Mouse (Mus musculus) C3H10T1/2 (cell line): ENCODE data around the gene Ttll2. TPM values are rescaled to one million over a fixed set of nuclear protein-coding genes. Genes with fewer than 3 reads are reported as not detected.

Experiments
- polyA plus RNA-seq, 2 experiments: library from polyadenylated mRNA; unstranded; fragments of >200 nt; fragmentation: generic; extraction: Trizol; gene quantifications; one replicate each; pipeline ENCODE4 v1.2.1; 2012; ENCODE audit warnings: missing spikeins in 2 of 2

Gene Ttll2
- polyA plus RNA-seq: not detected

DNA sequence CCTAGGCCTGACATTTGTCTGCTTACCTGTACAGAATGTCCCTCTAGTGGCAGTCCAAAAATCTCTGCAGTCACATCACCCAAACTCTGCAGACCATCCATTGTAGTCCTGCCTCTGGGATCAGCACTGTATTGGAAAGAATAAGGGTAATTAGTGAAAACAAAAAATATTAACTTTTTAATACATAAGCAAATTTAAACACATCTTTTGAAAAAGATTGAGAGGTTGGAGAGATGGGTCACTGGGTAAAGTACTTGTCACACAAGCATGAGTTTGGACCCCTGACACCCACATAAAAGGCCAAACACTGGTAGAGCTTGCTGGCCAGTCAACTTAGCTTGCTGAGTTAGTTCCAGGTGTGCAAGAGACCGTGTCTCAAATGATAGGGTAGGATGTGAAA is at the start of gene Ttll2:
TSS of gene Ttll2 (minus strand) at position 101 of the 400 bp plus-strand sequence.

DNA sequence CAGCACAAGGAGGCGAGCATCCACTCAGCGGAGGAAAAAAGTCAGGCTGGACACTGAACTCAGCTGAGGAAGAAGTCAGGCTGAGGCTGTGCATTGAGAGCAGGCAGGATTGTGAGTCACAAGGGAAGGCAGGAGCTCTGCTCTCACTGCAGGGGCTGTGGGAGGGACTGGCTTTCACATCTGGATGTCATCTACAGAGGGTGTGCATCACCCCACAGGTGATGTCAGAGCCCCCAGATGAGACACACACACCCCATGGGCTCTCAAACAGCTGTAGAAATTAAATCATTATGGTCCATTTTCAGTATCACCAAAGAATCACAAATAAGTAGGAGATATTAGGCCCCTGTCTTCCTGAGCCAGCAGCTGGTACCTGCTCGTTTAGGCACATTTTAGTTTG is 32.9 kb upstream of the Ttll2 start, which contains the start of gene Unc93a2:
TSS of gene Unc93a2 (minus strand) at position 101 of the 400 bp plus-strand sequence.

DNA sequence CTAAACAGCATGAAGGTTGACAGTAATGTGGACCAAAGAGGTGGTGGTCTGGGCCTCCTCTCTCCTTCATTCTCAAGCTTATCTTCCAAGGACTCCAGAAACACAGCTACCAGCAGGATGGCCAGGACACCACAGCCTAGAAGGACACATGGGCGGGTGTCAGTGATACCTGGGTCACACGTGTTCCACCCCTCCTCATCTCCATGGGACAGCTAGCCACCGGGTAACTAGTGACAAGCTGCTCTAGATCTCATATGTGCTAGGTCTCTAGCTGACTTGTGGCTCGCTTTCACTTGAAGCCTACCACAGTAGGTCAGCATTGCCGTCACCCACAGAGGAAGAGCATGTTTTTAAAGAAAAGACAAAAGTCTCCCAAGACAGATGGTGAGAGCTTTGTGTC is 19.4 kb upstream of the Ttll2 start, which contains the start of gene Gm49630:
TSS of gene Gm49630 (minus strand) at position 101 of the 400 bp plus-strand sequence.

DNA sequence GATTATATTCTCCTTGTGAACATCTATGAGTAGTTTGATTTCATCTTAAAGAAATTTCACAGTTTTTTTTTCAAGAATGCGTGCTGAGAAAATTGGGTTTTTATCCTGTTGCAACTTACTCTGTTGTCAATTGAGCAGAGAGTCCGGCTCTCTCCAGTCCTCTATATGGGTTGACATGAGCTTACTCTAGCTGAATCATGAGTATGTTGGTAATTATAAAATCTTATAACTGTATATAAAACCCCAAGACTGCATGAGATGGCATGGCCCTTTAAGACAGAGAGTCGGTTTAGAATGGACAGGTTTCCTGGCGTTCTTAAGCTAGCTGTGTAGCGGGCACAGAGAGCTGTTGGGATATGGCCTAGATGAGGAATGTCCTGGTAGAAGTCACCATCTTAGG is 28.1 kb downstream of the Ttll2 start, which contains the start of gene Tcp10a:
TSS of gene Tcp10a (plus strand) at position 301 of the 400 bp plus-strand sequence.

Other genes with a start within 250 kb of the Ttll2 start
- gene Rps6ka2, start 182.6 kb downstream of the Ttll2 start, polyA plus RNA-seq: 1 to 10 TPM; 3.6 to 4.2 TPM
- gene Tcp10a, start 28.1 kb downstream of the Ttll2 start, polyA plus RNA-seq: not detected
- not detected for gene Gm49630, start 19.3 kb upstream of the Ttll2 start, polyA plus RNA-seq
- gene Unc93a2, start 32.8 kb upstream of the Ttll2 start, polyA plus RNA-seq: not detected